In the genomic region with DNA sequence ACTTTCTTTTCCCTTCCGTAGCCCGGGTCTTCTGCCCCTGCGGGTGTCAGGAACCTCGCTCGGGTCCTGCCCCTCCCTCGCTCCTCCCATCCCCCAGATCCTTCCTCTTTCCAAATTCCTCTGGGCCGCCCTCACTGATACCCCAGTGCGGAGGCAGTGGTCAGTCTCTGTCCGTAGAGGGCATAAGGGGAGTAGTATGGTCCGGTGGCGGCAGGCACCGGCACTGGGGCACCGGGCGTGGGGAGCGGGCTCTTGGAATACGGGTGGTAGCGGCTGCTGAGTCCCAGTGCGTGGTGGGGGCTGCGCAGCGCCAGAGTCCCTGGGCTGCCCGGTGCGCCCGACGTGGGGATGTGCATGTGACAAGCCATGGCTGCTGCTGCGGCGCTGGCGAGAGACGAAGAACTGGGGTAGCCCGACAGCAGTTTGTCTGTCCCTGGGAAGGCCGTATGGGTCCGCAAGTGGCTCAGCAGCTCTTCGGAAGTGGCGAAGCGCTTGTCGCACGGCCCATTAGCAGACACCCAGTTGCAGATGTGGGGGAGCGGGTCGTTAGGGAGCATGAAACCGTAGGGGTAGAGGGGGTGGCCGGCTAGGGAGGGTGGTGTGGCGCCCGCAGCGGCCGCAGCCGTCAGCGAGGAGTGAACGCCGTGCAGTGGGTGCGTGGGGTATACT, we compare ENCODE assay signal across 8 mouse cellular contexts. TPM values are rescaled to one million over a fixed set of nuclear protein-coding genes. Genes with fewer than 3 reads are reported as not detected.
A peak's percentile ranks its signal among the peaks of the same experiment; 100 is the strongest.
DNase-seq lines count a peak whose midpoint lies in the region; ATAC-seq lines count a peak whose summit lies in the region.

No protein-coding gene starts in this region.

- peaks cover 63% of the 10 kb centered on the region for H3K27me3 ChIP-seq in forebrain, embryonic 14.5 days (replicated peaks; ENCODE audit: control insufficient read depth, insufficient read depth, low read length)
- peaks cover 8% of the 10 kb centered on the region; the same call in 1 of the 2 replicates for H3K27me3 ChIP-seq in hindbrain, embryonic 15.5 days
- peaks cover 89% of the 10 kb centered on the region for H3K27me3 ChIP-seq in liver, embryonic 11.5 days (replicated peaks; ENCODE audit: control insufficient read depth, insufficient read depth, low read length)
- H3K27me3 ChIP-seq in neural tube, embryonic 12.5 days (replicated peaks): no peaks in the 10 kb centered on the region

- no peaks in the 10 kb centered on the region for H3K36me3 ChIP-seq in forebrain, embryonic 14.5 days (ENCODE audit: control insufficient read depth, insufficient read depth, low read length)
- H3K36me3 ChIP-seq in hindbrain, embryonic 15.5 days: no peaks in the 10 kb centered on the region
- no peaks in the 10 kb centered on the region for H3K36me3 ChIP-seq in liver, embryonic 11.5 days (ENCODE audit: control insufficient read depth, insufficient read depth, low read length)
- H3K36me3 ChIP-seq in neural tube, embryonic 12.5 days: peaks cover 15% of the 10 kb centered on the region

- peak overlapping the region; percentile 92 for H3K4me2 ChIP-seq in forebrain, embryonic 14.5 days (ENCODE audit: low read length)
- peak overlapping the region; percentile 86 for H3K4me2 ChIP-seq in hindbrain, embryonic 15.5 days
- H3K4me2 ChIP-seq in liver, embryonic 11.5 days: peak overlapping the region; percentile 70
- H3K4me2 ChIP-seq in neural tube, embryonic 12.5 days (replicated peaks): peak overlapping the region; percentile 94

- H3K4me3 ChIP-seq in forebrain, embryonic 14.5 days (ENCODE audit: low read depth, low read length): peak overlapping the region; percentile 66
- peak overlapping the region; percentile 90 for H3K4me3 ChIP-seq in hindbrain, embryonic 15.5 days
- H3K4me3 ChIP-seq in liver, embryonic 11.5 days (ENCODE audit: low read depth, low read length): peak overlapping the region; percentile 56
- H3K4me3 ChIP-seq in neural tube, embryonic 12.5 days: peak overlapping the region; percentile 96

- 2% methylated on average over 49 of the region's 49 CpGs for WGBS in forebrain, embryonic 14.5 days
- 2% methylated on average over 49 of the region's 49 CpGs for WGBS in hindbrain, embryonic 15.5 days
- WGBS in liver, embryonic 11.5 days: 2% methylated on average over 49 of the region's 49 CpGs
- under 1% methylated on average over 49 of the region's 49 CpGs for WGBS in neural tube, embryonic 12.5 days

- H3K9ac ChIP-seq in forebrain, embryonic 14.5 days (ENCODE audit: low read length): peak overlapping the region; percentile 70
- H3K9ac ChIP-seq in hindbrain, embryonic 15.5 days: peak overlapping the region; percentile 86
- peak overlapping the region; percentile 51 for H3K9ac ChIP-seq in liver, embryonic 11.5 days (ENCODE audit: low read depth, low read length)
- H3K9ac ChIP-seq in neural tube, embryonic 12.5 days: peak overlapping the region; percentile 99

- ATAC-seq in forebrain, embryonic 14.5 days: no peak
- no peak for ATAC-seq in hindbrain, embryonic 15.5 days (ENCODE audit: low FRiP score, low read depth)
- ATAC-seq in liver, embryonic 11.5 days (replicated peaks; ENCODE audit: low FRiP score): no peak
- ATAC-seq in neural tube, embryonic 12.5 days (ENCODE audit: low FRiP score, low read depth): no peak

- DNase-seq in urinary bladder, adult 2 months (ENCODE audit: low spot score): peak; percentile 48
- no peak for DNase-seq in urinary bladder, postnatal 10 days (ENCODE audit: low spot score)
- DNase-seq in forebrain, embryonic 14.5 days (ENCODE audit: low spot score): peak; percentile 23
- peak; percentile 62 for DNase-seq in liver, embryonic 11.5 days (ENCODE audit: low spot score)
- DNase-seq in natural killer cell, adult 2 months (ENCODE audit: low spot score in 2 of 2): no peak
- DNase-seq in thymus, adult 18-20 months: no peak

- H3K9me3 ChIP-seq in forebrain, embryonic 14.5 days (replicated peaks; ENCODE audit: control insufficient read depth, low read length): no peaks in the 10 kb centered on the region
- no peaks in the 10 kb centered on the region for H3K9me3 ChIP-seq in hindbrain, embryonic 15.5 days
- no peaks in the 10 kb centered on the region for H3K9me3 ChIP-seq in liver, embryonic 11.5 days (ENCODE audit: control insufficient read depth, low read length)
- no peaks in the 10 kb centered on the region for H3K9me3 ChIP-seq in neural tube, embryonic 12.5 days

- peak overlapping the region; percentile 91 for H3K27ac ChIP-seq in forebrain, embryonic 14.5 days (ENCODE audit: low read depth, low read length)
- peak overlapping the region; percentile 96 for H3K27ac ChIP-seq in hindbrain, embryonic 15.5 days (replicated peaks)
- H3K27ac ChIP-seq in liver, embryonic 11.5 days (ENCODE audit: low read depth, low read length): 0 out of 2 replicates have a peak overlapping the region, but pooled peaks have one; percentile 85
- H3K27ac ChIP-seq in neural tube, embryonic 12.5 days: peak overlapping the region; percentile 99

- peaks cover 27% of the 10 kb centered on the region for H3K4me1 ChIP-seq in forebrain, embryonic 14.5 days (ENCODE audit: control insufficient read depth, insufficient read depth, low read length)
- H3K4me1 ChIP-seq in hindbrain, embryonic 15.5 days (replicated peaks): peaks cover 61% of the 10 kb centered on the region
- H3K4me1 ChIP-seq in liver, embryonic 11.5 days (replicated peaks; ENCODE audit: control insufficient read depth, insufficient read depth, low read length): peaks cover 16% of the 10 kb centered on the region
- H3K4me1 ChIP-seq in neural tube, embryonic 12.5 days: peaks cover 23% of the 10 kb centered on the region

RNA-seq across cellular contexts. Expression of gene Zfp503, which starts 4.5 kb away (rescaled TPM):
- polyA plus RNA-seq in urinary bladder, adult 2 months (2012; rRNA removed): 14.3 and 26.0 TPM in 2 replicates
- polyA plus RNA-seq in forebrain, embryonic 14.5 days (2014; fragmentation: Nextera tagmentation; extraction: Ambion mirVana): 4.4 and 4.6 TPM in 2 replicates
- 11.0 and 13.7 TPM in 2 replicates for polyA plus RNA-seq in hindbrain, embryonic 15.5 days (2015; fragmentation: Nextera tagmentation; extraction: Ambion mirVana)
- 3.1 and 4.1 TPM in 2 replicates for polyA plus RNA-seq in liver, embryonic 11.5 days (2014; fragmentation: Nextera tagmentation; extraction: Ambion mirVana)
- 44.1 and 44.4 TPM in 2 replicates for polyA plus RNA-seq in neural tube, embryonic 12.5 days (2016; fragmentation: Nextera tagmentation; extraction: Ambion mirVana)

RNA-seq across cellular contexts. Expression of gene Lrmda, which starts 34.6 kb away (rescaled TPM):
- polyA plus RNA-seq in urinary bladder, adult 2 months (2012; rRNA removed): 0.74 and 1.3 TPM in 2 replicates
- 0.31 TPM in 1 of 2 replicates, not detected in the other for polyA plus RNA-seq in forebrain, embryonic 14.5 days (2014; fragmentation: Nextera tagmentation; extraction: Ambion mirVana)
- 0.23 and 0.37 TPM in 2 replicates for polyA plus RNA-seq in hindbrain, embryonic 15.5 days (2015; fragmentation: Nextera tagmentation; extraction: Ambion mirVana)
- 0.30 and 0.53 TPM in 2 replicates for polyA plus RNA-seq in liver, embryonic 11.5 days (2014; fragmentation: Nextera tagmentation; extraction: Ambion mirVana)
- 0.33 and 0.40 TPM in 2 replicates for polyA plus RNA-seq in neural tube, embryonic 12.5 days (2016; fragmentation: Nextera tagmentation; extraction: Ambion mirVana)

Comparison
In these comparisons a context has a peak if more than half of its experiments do, and no peak if none do; other contexts are left out.
1. DNase-seq: peak in urinary bladder, adult 2 months (single experiment), forebrain, embryonic 14.5 days (single experiment) and liver, embryonic 11.5 days (single experiment); none in urinary bladder, postnatal 10 days (single experiment), natural killer cell, adult 2 months (0 of 2) and thymus, adult 18-20 months (0 of 2).
2. Peak in every context shown above with its lines, with median percentiles within 50 percentile points of each other: H3K27ac ChIP-seq, H3K4me2 ChIP-seq, H3K4me3 ChIP-seq and H3K9ac ChIP-seq.